Mouse (Mus musculus) lung, embryonic 14.5 days (tissue): ENCODE results near the gene Slc17a1. TPM values are rescaled to one million over a fixed set of nuclear protein-coding genes. Genes with fewer than 3 reads are reported as not detected.
A peak's percentile ranks its signal among the peaks of the same experiment; 100 is the strongest.

Experiments used
- ATAC-seq: fragments of 200-750 bp; cut with Nextera tagmentation; 2 replicates; pipeline ENCODE4 v1.8.0; 2017; ENCODE audit warnings: mild to moderate bottlenecking, moderate TSS enrichment, moderate library complexity; ENCODE audit not compliant: insufficient read depth
- DNase-seq: peaks from one replicate; pipeline ENCODE4 v3.0.0-alpha.2; 2015
- H3K27ac ChIP-seq: fragments of 300-500 bp; sonication (generic); 2 replicates; pipeline ENCODE4 v1.5.1; 2014; ENCODE audit warnings: low read depth, mild to moderate bottlenecking, moderate library complexity
- H3K27me3 ChIP-seq: fragments of 300-500 bp; sonication (generic); 2 replicates; pipeline ENCODE4 v1.6.1; 2014; ENCODE audit warnings: low read length, control low read depth; ENCODE audit not compliant: insufficient read depth
- H3K36me3 ChIP-seq: fragments of 300-500 bp; sonication (generic); 2 replicates; pipeline ENCODE4 v1.6.1; 2014; ENCODE audit warnings: control low read depth; ENCODE audit not compliant: insufficient read depth
- H3K4me1 ChIP-seq: fragments of 300-500 bp; sonication (generic); 2 replicates; pipeline ENCODE4 v1.6.1; 2014; ENCODE audit warnings: antibody characterized with exemption, control low read depth; ENCODE audit not compliant: insufficient read depth
- H3K4me2 ChIP-seq: fragments of 300-500 bp; sonication (generic); 2 replicates; pipeline ENCODE4 v1.6.1; 2014; ENCODE audit warnings: mild to moderate bottlenecking
- H3K4me3 ChIP-seq: fragments of 300-500 bp; sonication (generic); 2 replicates; pipeline ENCODE4 v1.5.1; 2014; ENCODE audit warnings: low read depth, low read length
- H3K9ac ChIP-seq: fragments of 300-500 bp; sonication (generic); 2 replicates; pipeline ENCODE4 v1.6.1; 2014
- H3K9me3 ChIP-seq: fragments of 300-500 bp; sonication (generic); 2 replicates; pipeline ENCODE4 v1.6.1; 2016; ENCODE audit warnings: low read depth, low read length, control low read depth
- CTCF ChIP-seq: IDR thresholded peaks from 2 replicates; pipeline ENCODE4 v1.5.1; 2016; ENCODE audit warnings: antibody characterized with exemption, low read depth
- WGBS: fragments of 180-500 bp; shearing (Covaris S2); extraction: QIAGEN DNeasy Blood & Tissue Kit; methylation state at CpG from one replicate; pipeline ENCODE4 v1.1.7; 2014; 5-methylcytosine and 5-hydroxymethylcytosine counted together
- microRNA-seq: library from miRNA; unstranded; fragments of <30 nt; microRNA quantifications from one replicate; pipeline ENCODE4, GENCODE M21; 2016; ENCODE audit warnings: borderline number of aligned reads
- polyA plus RNA-seq: library from polyadenylated mRNA; unstranded; fragments of >200 nt; fragmentation: Nextera tagmentation; extraction: Ambion mirVana; gene quantifications from 2 replicates; pipeline ENCODE4 v1.2.1, GENCODE M21; 2014

Gene Slc17a1
- polyA plus RNA-seq, 1 experiment from 2014 or later, result not detected

- Histone ChIP-seq H3K27ac (no peak overlapping the region), H3K36me3 (no peaks in the 10 kb centered on the region), H3K27me3 (no peaks in the 10 kb centered on the region), H3K4me1 (peaks cover 3% of the 10 kb centered on the region; the same call in 1 of the 2 replicates), H3K9me3 (no peaks in the 10 kb centered on the region), H3K4me2 (no peak overlapping the region), H3K4me3 (no peak overlapping the region), H3K9ac (no peak overlapping the region)
- no peak for DNase-seq
- TF ChIP-seq CTCF, result no peak
- ATAC-seq, result no peak
- WGBS, result 64% methylated on average over 11 of the region's 11 CpGs
Measured at GRCm38 (mm10) chr13:23930904-23931303, 63.4 kb downstream of the Slc17a1 start.

- Histone ChIP-seq H3K27ac (no peak within 1 kb of the TSS), H3K9ac (no peak within 1 kb of the TSS), H3K9me3 (no peaks in the 10 kb centered on the region), H3K36me3 (no peaks in the 10 kb centered on the region), H3K27me3 (no peaks in the 10 kb centered on the region), H3K4me2 (no peak within 1 kb of the TSS), H3K4me3 (no peak within 1 kb of the TSS), H3K4me1 (no peaks in the 10 kb centered on the region)
- WGBS, result 93% methylated on average over 37 of the region's 39 CpGs
- no peak for TF ChIP-seq CTCF
- DNase-seq, result no peak
- ATAC-seq, result no peak
Measured at GRCm38 (mm10) chr13:23933421-23934210, 66.1 kb downstream of the Slc17a1 start, which contains the start of gene Hist1h2ba. TSS of gene Hist1h2ba (minus strand) at chr13:23934156.

GRCm38 (mm10) chr13:23934211-23934520 lies 66.6 kb downstream of the Slc17a1 start, which contains the start of gene Hist1h2aa:
TSS of gene Hist1h2aa (plus strand) at chr13:23934462.
- no peaks in the 10 kb centered on the region for H3K4me1 ChIP-seq
- no peaks in the 10 kb centered on the region for H3K9me3 ChIP-seq
- no peak within 1 kb of the TSS for H3K4me3 ChIP-seq
- H3K4me2 ChIP-seq, result no peak within 1 kb of the TSS
- DNase-seq (no peak), ATAC-seq (no peak)
- H3K36me3 ChIP-seq, result no peaks in the 10 kb centered on the region
- no peak for TF ChIP-seq CTCF
- no peaks in the 10 kb centered on the region for H3K27me3 ChIP-seq
- 90% methylated on average over 10 of the region's 10 CpGs for WGBS
- H3K9ac ChIP-seq, result no peak within 1 kb of the TSS
- no peak within 1 kb of the TSS for H3K27ac ChIP-seq

GRCm38 (mm10) chr13:23938699-23939098 lies 71.1 kb downstream of the Slc17a1 start:
- ATAC-seq (no peak), DNase-seq (no peak)
- Histone ChIP-seq H3K36me3 (no peaks in the 10 kb centered on the region), H3K27ac (no peak overlapping the region), H3K9ac (no peak overlapping the region), H3K4me2 (no peak overlapping the region), H3K4me1 (no peaks in the 10 kb centered on the region), H3K27me3 (no peaks in the 10 kb centered on the region), H3K4me3 (no peak overlapping the region), H3K9me3 (no peaks in the 10 kb centered on the region)
- TF ChIP-seq CTCF, result no peak
- 72% methylated on average over 1 of the region's 1 CpGs for WGBS

GRCm38 (mm10) chr13:23940291-23940690 lies 72.7 kb downstream of the Slc17a1 start:
- no peak overlapping the region for H3K9ac ChIP-seq
- H3K4me1 ChIP-seq, result no peaks in the 10 kb centered on the region
- no peak overlapping the region for H3K4me2 ChIP-seq
- H3K4me3 ChIP-seq, result no peak overlapping the region
- DNase-seq (peak; percentile 37), ATAC-seq (no peak)
- H3K27ac ChIP-seq, result no peak overlapping the region
- TF ChIP-seq CTCF, result no peak
- no peaks in the 10 kb centered on the region for H3K36me3 ChIP-seq
- H3K9me3 ChIP-seq, result no peaks in the 10 kb centered on the region
- 43% methylated on average over 6 of the region's 6 CpGs for WGBS
- H3K27me3 ChIP-seq, result no peaks in the 10 kb centered on the region

- no peaks in the 10 kb centered on the region for H3K9me3 ChIP-seq
- peak; percentile 32 for TF ChIP-seq CTCF
- no peaks in the 10 kb centered on the region for H3K27me3 ChIP-seq
- ATAC-seq, result no peak
- no peaks in the 10 kb centered on the region for H3K36me3 ChIP-seq
- WGBS, result 39% methylated on average over 2 of the region's 2 CpGs
- no peaks in the 10 kb centered on the region for H3K4me1 ChIP-seq
- H3K4me3 ChIP-seq, result no peak overlapping the region
- H3K9ac ChIP-seq, result no peak overlapping the region
- no peak overlapping the region for H3K4me2 ChIP-seq
- H3K27ac ChIP-seq, result no peak overlapping the region
- peak; percentile 30 for DNase-seq
Measured at GRCm38 (mm10) chr13:23942861-23943260, 75.3 kb downstream of the Slc17a1 start.

Small RNAs within 50 kb of the gene (microRNA-seq; reads per million reads assigned to microRNA genes)
- not detected for gene Gm44344

Other genes starting within 250 kb of the Slc17a1 start
- 2.5 and 3.0 TPM in 2 replicates for gene Hist1h2be, start 246.6 kb upstream of the Slc17a1 start, polyA plus RNA-seq
- gene Hist1h1e, start 245.2 kb upstream of the Slc17a1 start, polyA plus RNA-seq, result 22.6 and 25.7 TPM in 2 replicates
- 1.5 and 2.1 TPM in 2 replicates for gene Hist1h2ac, start 183.8 kb upstream of the Slc17a1 start, polyA plus RNA-seq
- gene Hist1h2bc, start 183.6 kb upstream of the Slc17a1 start, polyA plus RNA-seq, result 52.9 and 55.1 TPM in 2 replicates
- not detected in 2 replicates for gene Hist1h1t, start 171.9 kb upstream of the Slc17a1 start, polyA plus RNA-seq
- gene Hist1h4c, start 169.3 kb upstream of the Slc17a1 start, polyA plus RNA-seq, result 11.2 and 11.4 TPM in 2 replicates
- 8.4 and 12.1 TPM in 2 replicates for gene Hfe, start 156.9 kb upstream of the Slc17a1 start, polyA plus RNA-seq
- 30.5 and 32.3 TPM in 2 replicates for gene Hist1h1c, start 128.9 kb upstream of the Slc17a1 start, polyA plus RNA-seq
- 11.3 and 16.9 TPM in 2 replicates for gene Hist1h3c, start 122.1 kb upstream of the Slc17a1 start, polyA plus RNA-seq
- 1.6 and 4.0 TPM in 2 replicates for gene Hist1h2bb, start 121.0 kb upstream of the Slc17a1 start, polyA plus RNA-seq
- 70.8 and 71.5 TPM in 2 replicates for gene Hist1h2ab, start 116.6 kb upstream of the Slc17a1 start, polyA plus RNA-seq
- gene Hist1h3b, start 115.5 kb upstream of the Slc17a1 start, polyA plus RNA-seq, result 18.4 and 18.7 TPM in 2 replicates
- gene Hist1h4b, start 110.7 kb upstream of the Slc17a1 start, polyA plus RNA-seq, result 4.3 and 7.5 TPM in 2 replicates
- gene Hist1h4a, start 106.5 kb upstream of the Slc17a1 start, polyA plus RNA-seq, result 0.66 TPM in 1 of 2 replicates, not detected in the other
- 7.4 and 9.2 TPM in 2 replicates for gene Hist1h3a, start 105.4 kb upstream of the Slc17a1 start, polyA plus RNA-seq
- 5.2 and 5.5 TPM in 2 replicates for gene Hist1h1a, start 104.1 kb upstream of the Slc17a1 start, polyA plus RNA-seq
- gene Trim38, start 97.8 kb upstream of the Slc17a1 start, polyA plus RNA-seq, result 0.12 TPM in 1 of 2 replicates, not detected in the other
- 0.08 TPM in 1 of 2 replicates, not detected in the other for gene Slc17a2, start 60.8 kb upstream of the Slc17a1 start, polyA plus RNA-seq
- not detected in 2 replicates for gene Slc17a3, start 28.3 kb upstream of the Slc17a1 start, polyA plus RNA-seq
- gene Slc17a4, start 47.3 kb downstream of the Slc17a1 start, polyA plus RNA-seq, result not detected in 2 replicates
- not detected in 2 replicates for gene Hist1h2ba, start 66.4 kb downstream of the Slc17a1 start, polyA plus RNA-seq
- gene Hist1h2aa, start 66.7 kb downstream of the Slc17a1 start, polyA plus RNA-seq, result not detected in 2 replicates
- not detected in 2 replicates for gene Scgn, start 123.5 kb downstream of the Slc17a1 start, polyA plus RNA-seq